Mouse (Mus musculus): ENCODE measurements around the gene Prss32.

The Prss32 gene

DNA sequence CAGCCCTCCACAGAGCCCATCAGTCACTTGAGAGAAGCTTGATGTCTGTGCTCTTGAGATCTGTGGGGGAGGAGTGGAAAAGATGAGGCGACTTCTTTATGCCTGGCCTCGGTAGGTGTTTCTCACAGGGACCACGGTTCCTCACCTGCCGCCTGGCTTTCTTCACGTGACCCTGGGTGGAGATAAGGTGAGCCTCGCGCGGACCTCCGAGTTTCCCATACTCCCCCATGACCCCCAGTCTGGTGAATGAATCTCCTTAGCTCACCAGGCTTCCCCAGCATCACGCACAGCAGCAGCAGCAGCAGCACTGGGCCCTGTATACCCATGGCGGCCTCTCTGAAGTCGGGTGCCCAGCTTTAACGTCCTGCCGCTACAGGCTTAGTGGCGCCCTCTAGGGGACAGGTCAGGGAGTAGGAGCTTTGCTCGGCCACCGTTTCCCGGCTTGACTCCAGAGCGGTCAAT, at the start of gene Prss32, which contains the start of gene Prss41:
TSS of gene Prss32 (plus strand) at position 44 of the 462 bp plus-strand sequence.
TSS of gene Prss41 (minus strand) at position 361 of the 462 bp plus-strand sequence.
- DNase-seq (ENCODE audit: low read depth, low spot score), result no peak

- DNase-seq (ENCODE audit: low read depth, low spot score), result no peak
These were observed 48.3 kb upstream of the Prss32 start for GRCm38 (mm10) chr17:23795323-23795722.

DNA sequence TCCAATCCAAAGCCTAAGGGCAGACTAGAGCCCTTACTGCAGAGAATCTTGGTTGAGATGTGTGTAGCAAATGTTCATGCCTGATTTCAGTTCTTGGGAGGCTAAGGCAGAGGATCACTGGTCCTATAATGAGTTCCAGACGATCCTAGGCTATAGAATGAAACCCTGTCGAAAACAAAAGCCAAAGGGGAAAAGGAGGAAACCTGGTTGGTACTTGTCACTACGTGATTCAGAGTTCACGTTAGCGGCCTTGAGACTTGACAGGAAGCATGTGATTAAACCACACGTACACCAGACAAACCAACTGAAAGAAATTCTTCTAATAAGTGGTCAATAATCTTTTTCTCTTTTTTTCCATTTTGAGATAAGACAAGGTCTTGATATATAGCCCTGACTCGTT, 46.3 kb upstream of the Prss32 start:
- peak; percentile 57 for DNase-seq (ENCODE audit: low read depth, low spot score)

GRCm38 (mm10) chr17:23801627-23802026, 42.0 kb upstream of the Prss32 start:
- no peak for DNase-seq (ENCODE audit: low read depth, low spot score)

GRCm38 (mm10) chr17:23802746-23803365, 40.8 kb upstream of the Prss32 start:
- peak; percentile 99 for DNase-seq (ENCODE audit: low read depth, low spot score)

DNA sequence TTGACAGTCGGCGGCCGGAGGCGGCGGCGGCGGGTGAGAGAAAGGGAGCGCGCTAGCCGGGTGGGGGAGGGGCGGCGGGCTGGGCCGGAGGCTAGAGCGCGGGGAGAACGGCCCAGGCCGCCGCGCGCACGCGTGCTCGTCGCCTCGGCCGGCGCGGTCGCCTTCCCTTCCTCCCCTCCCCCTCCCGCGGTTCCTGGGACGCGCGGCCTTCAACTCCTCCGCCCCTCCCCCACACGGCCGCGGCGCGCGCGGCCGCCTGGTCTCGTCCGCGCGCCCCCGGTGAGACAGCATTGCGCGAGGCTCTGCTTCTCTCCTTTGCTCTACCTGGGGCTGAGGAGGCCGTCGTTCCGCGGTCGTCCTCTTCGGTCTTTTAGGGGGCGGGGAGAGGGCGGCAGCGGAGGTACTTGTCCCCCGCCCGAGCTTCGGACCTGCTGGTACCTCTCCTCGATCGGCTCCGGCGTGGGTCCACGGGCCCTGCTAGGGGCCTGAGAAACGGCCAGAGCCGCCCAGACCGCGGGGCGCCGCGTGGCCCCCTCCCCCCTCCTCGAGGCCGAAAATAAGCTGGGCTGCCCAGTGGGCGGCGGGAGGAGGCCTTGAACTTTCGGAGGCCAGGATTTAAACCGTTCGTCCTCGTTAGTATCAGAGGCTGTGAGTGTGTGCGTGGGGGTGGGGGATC, 40.2 kb upstream of the Prss32 start:
- DNase-seq (ENCODE audit: low read depth, low spot score), result peak; percentile 72

DNA sequence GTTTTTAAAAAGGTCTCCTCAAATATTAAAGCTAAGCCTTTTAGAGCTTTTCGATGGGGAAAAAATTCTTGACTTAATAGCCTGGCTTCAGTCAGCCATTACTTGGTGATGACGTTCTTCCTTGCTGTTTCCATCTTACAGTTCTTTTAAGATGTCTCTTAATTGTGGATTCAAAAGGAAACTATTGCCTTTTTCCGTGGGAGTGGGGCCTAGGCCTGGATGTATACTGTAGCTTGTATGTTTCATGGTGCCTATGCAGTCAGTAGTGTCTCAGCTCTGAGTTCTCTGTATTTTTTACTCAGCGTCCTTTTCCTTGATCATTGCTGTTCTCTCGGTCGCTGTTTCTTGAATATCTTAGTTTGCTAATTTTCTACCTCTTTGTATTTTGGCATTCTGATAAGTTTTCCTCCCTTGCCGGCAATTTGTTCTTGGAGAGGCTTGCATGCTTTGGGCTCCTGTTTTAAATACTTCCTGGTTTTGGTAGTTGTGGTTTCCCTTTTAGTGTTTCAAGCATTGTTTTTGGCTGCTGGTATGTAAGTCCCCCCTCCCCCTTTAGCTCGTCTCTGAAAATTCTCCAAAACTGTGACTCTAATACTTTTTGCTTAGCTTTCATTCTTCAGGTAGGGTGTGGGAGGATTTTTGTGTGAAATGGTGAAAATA, 39.1 kb upstream of the Prss32 start:
- peak; percentile 50 for DNase-seq (ENCODE audit: low read depth, low spot score)

- DNase-seq (ENCODE audit: low read depth, low spot score), result no peak
These were observed 36.8 kb upstream of the Prss32 start for GRCm38 (mm10) chr17:23806867-23807266.

- no peak for DNase-seq (ENCODE audit: low read depth, low spot score)
These were observed 35.7 kb upstream of the Prss32 start for GRCm38 (mm10) chr17:23807918-23808317.

DNA sequence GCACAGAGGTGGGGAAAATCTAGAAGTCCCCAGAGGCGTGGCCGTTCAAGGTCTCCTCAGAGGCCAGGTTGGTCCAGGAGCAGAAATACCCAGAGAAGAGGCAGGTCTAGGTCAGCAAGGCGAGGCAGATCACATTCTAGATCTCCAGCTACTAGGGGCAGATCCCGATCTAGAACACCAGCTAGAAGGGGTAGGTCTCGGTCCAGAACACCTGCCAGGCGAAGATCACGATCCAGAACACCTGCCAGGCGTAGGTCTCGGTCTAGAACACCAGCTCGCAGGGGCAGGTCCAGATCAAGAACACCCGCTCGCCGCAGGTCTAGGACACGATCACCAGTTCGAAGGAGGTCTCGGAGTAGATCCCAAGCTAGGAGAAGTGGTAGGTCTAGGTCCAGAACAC, 28.0 kb upstream of the Prss32 start:
- no peak for DNase-seq (ENCODE audit: low read depth, low spot score)

- peak; percentile 54 for DNase-seq (ENCODE audit: low read depth, low spot score)
These were observed 25.1 kb upstream of the Prss32 start for GRCm38 (mm10) chr17:23818579-23818978.

- no peak for DNase-seq (ENCODE audit: low read depth, low spot score)
These were observed 24.4 kb upstream of the Prss32 start for GRCm38 (mm10) chr17:23819235-23819634.

DNA sequence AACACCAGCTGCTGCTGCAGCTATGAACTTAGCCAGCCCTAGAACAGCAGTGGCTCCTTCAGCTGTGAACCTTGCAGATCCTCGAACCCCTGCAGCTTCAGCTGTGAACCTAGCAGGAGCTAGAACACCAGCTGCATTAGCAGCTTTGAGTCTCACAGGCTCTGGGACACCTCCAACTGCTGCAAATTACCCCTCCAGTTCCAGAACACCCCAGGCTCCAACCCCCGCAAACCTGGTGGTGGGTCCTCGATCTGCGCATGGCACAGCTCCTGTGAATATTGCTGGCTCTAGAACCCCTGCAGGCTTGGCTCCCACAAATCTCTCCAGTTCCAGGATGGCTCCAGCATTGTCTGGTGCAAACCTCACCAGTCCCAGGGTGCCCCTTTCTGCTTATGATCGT, 22.9 kb upstream of the Prss32 start:
- no peak for DNase-seq (ENCODE audit: low read depth, low spot score)

GRCm38 (mm10) chr17:23822094-23822493, 21.6 kb upstream of the Prss32 start:
- peak; percentile 34 for DNase-seq (ENCODE audit: low read depth, low spot score)

- DNase-seq (ENCODE audit: low read depth, low spot score), result no peak
These were observed 20.6 kb upstream of the Prss32 start for GRCm38 (mm10) chr17:23823018-23823417.

DNA sequence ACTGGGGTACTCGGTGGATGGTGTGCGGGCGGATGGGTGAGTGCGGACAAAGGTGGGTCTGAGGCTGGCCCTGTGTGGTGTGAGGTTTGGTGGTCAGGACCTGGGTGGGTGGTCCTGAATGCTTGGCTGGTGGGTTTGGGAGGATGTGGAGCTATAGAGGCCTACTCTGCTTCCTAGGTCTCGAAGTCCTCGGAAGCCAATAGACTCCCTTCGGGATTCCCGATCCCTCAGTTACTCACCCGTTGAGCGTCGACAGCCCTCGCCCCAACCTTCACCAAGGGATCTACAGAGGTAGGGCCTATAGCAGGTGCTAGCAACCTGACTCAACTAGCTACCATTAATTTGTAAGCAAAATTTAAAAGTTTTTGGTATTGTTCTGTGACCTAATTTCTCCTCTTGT, 20.0 kb upstream of the Prss32 start:
- DNase-seq (ENCODE audit: low read depth, low spot score), result no peak

DNA sequence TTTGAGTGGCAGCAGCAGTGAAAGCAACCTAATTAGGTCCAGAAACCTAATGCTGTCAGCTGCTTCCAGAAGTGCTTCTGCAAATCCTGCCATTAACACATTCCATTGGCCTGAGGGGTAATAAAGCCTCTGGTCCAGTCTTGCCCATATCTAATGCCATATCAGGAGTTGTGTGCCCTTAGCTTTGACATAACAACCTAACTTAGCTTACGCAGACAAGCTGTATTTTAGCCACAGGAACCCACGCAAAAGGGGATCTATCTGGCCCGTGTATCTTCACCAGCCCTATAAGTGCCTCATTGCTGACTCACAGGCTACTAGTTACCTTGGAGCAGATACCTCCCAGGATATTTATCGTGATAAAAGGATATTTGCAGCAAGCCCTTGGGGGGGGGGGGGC, 18.1 kb upstream of the Prss32 start:
- peak; percentile 25 for DNase-seq (ENCODE audit: low read depth, low spot score)

DNA sequence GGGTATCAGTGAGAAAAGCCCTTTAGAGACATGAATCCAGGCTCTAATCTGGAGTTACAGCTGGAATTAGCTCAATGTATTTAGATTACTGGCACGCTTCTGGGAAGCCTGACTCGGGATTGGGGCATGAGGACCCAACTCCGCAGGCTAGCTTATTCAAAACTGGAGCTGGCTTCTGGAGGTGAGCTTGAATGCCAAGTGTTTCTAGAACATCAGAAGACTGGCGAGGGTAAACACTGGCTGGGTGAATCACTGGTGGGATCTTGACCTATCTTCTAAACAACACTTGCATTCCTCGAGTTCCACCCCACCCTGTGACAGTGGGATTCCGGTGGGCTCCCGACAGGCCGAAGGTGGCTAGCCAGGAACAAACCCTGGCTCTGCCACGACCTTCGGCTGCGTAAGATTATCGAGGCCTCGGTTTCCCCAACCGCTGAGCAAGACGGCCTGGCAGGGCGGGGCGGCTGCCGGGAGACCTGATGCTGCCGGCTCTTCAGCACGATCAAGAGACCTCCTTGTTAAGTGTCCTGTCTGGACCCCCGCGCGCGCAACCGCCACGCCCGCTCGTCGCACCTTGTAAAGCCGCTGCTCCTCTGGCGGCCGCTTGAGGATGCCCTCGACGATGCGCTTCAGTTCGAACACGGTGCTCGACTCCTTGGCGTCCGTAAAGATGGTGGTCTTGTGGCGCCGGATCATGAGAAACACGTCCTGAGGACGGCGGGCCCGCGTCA, 15.2 kb upstream of the Prss32 start:
- peak; percentile 64 for DNase-seq (ENCODE audit: low read depth, low spot score)

GRCm38 (mm10) chr17:23829064-23829619, 14.5 kb upstream of the Prss32 start, which contains the start of gene Elob:
Gene Elob, minus strand, starts transcription at chr17:23829136.
- DNase-seq (ENCODE audit: low read depth, low spot score), result peak; percentile 95

DNA sequence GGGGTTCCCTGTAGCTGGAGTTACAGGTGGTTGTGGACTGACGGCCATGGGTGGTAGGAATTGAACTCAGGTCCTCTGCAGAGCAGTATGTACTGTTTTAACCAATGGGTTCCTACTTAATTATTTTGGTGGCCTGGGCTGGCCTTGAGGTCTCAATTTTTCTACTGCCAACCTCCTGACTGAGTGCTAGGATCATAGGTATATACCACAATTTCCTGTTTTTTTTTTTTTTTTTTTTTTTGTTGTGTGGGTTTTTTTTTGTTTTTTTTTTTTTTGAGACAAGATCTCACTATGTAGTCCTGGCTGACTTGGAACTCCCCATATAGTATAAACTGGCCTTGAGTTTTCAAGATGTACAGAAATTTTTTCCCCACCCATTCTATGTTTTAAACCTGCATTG, 12.5 kb upstream of the Prss32 start:
- DNase-seq (ENCODE audit: low read depth, low spot score), result no peak

GRCm38 (mm10) chr17:23836006-23836575, 7.6 kb upstream of the Prss32 start, which contains the start of gene Prss33:
Gene Prss33, minus strand, starts transcription at chr17:23836056.
- DNase-seq (ENCODE audit: low read depth, low spot score), result no peak
